Mouse (Mus musculus) limb, embryonic 12.5 days (tissue): ENCODE measurements around the gene Edem3. TPM values are rescaled to one million over a fixed set of nuclear protein-coding genes. Genes with fewer than 3 reads are reported as not detected.
"Not testable (repeated sequence)": the region's sequence is repeated elsewhere in the genome, so short reads cannot be mapped to it uniquely, and the experiment has no call there.

Experiments
- ATAC-seq: fragments of 200-750 bp; cut with Nextera tagmentation; 2 replicates; pipeline ENCODE4 v1.8.0; 2017; ENCODE audit warnings: low read depth, moderate TSS enrichment; ENCODE audit not compliant: insufficient number of reproducible peaks, insufficient read depth, low FRiP score, low TSS enrichment
- H3K27ac ChIP-seq: fragments of 300-500 bp; sonication (generic); 2 replicates; pipeline ENCODE4 v1.5.1; 2016; ENCODE audit warnings: mild to moderate bottlenecking, moderate library complexity
- H3K27me3 ChIP-seq: fragments of 300-500 bp; sonication (generic); 2 replicates; pipeline ENCODE4 v1.6.1; 2016; ENCODE audit warnings: mild to moderate bottlenecking, moderate library complexity
- H3K36me3 ChIP-seq: fragments of 300-500 bp; sonication (generic); 2 replicates; pipeline ENCODE4 v1.6.1; 2016; ENCODE audit warnings: mild to moderate bottlenecking, moderate library complexity
- H3K4me1 ChIP-seq: fragments of 300-500 bp; sonication (generic); replicated peaks from 2 replicates; pipeline ENCODE4 v1.6.1; 2016
- H3K4me2 ChIP-seq: fragments of 300-500 bp; sonication (generic); 2 replicates; pipeline ENCODE4 v1.6.1; 2016; ENCODE audit warnings: mild to moderate bottlenecking, moderate library complexity
- H3K4me3 ChIP-seq: fragments of 300-500 bp; sonication (generic); replicated peaks from 2 replicates; pipeline ENCODE4 v1.5.1; 2016; ENCODE audit warnings: mild to moderate bottlenecking
- H3K9ac ChIP-seq: fragments of 300-500 bp; sonication (generic); replicated peaks from 2 replicates; pipeline ENCODE4 v1.6.1; 2016; ENCODE audit warnings: mild to moderate bottlenecking, moderate library complexity
- H3K9me3 ChIP-seq: fragments of 300-500 bp; sonication (generic); 2 replicates; pipeline ENCODE4 v1.6.1; 2016; ENCODE audit warnings: mild to moderate bottlenecking, moderate library complexity
- WGBS: fragments of 180-500 bp; shearing (Covaris S2); methylation state at CpG from one replicate; pipeline ENCODE4 v1.1.7; 2016; 5-methylcytosine and 5-hydroxymethylcytosine counted together
- polyA plus RNA-seq: library from polyadenylated mRNA; unstranded; fragments of >200 nt; fragmentation: Nextera tagmentation; extraction: Ambion mirVana; gene quantifications from 2 replicates; pipeline ENCODE4 v1.2.1, GENCODE M21; 2016

The Edem3 gene
- polyA plus RNA-seq, 1 experiment from 2014 or later: 24.5 TPM

GRCm38 (mm10) chr1:151777616-151778015, 22.4 kb downstream of the Edem3 start:
- Histone ChIP-seq H3K36me3 (peaks cover 64% of the 10 kb centered on the region), H3K4me3 (no peak overlapping the region)
- no peak for ATAC-seq

GRCm38 (mm10) chr1:151778592-151778991, 23.4 kb downstream of the Edem3 start:
- no peaks in the 10 kb centered on the region for H3K4me1 ChIP-seq
- WGBS: 71% methylated on average over 1 of the region's 1 CpGs
- H3K36me3 ChIP-seq: peaks cover 64% of the 10 kb centered on the region
- no peak overlapping the region for H3K4me3 ChIP-seq
- no peak overlapping the region for H3K9ac ChIP-seq
- H3K4me2 ChIP-seq: no peak overlapping the region
- no peaks in the 10 kb centered on the region for H3K27me3 ChIP-seq
- H3K27ac ChIP-seq: no peak overlapping the region
- H3K9me3 ChIP-seq: no peaks in the 10 kb centered on the region
- ATAC-seq: no peak

More at GRCm38 (mm10) chr1:151777616-151778015, 22.4 kb downstream of the Edem3 start:
- Histone ChIP-seq H3K4me2 (no peak overlapping the region), H3K27me3 (no peaks in the 10 kb centered on the region), H3K4me1 (no peaks in the 10 kb centered on the region), H3K9me3 (no peaks in the 10 kb centered on the region), H3K27ac (no peak overlapping the region), H3K9ac (no peak overlapping the region)
- 91% methylated on average over 2 of the region's 2 CpGs for WGBS

DNA sequence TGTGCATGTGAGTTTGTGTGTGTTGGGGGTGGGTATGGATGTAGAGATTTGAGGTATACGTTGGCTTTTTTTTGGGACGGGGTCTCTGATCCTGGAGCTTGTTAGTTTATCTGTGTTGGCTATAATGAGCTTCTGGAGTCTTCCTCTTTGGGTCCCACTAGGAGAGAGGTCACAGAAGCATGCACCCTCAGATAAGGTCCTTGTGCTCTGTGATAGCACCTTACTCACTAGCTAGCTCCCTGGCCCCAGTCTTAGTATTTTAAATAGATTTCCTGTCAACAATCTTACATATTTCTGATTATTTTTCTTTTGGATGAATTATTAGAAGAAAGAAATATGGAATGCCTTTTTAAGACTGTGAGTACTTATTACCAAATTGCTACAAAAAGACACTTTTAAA, 24.1 kb downstream of the Edem3 start:
- Histone ChIP-seq H3K27ac (no peak overlapping the region), H3K9ac (no peak overlapping the region), H3K36me3 (peaks cover 61% of the 10 kb centered on the region), H3K9me3 (no peaks in the 10 kb centered on the region), H3K27me3 (no peaks in the 10 kb centered on the region), H3K4me1 (no peaks in the 10 kb centered on the region), H3K4me3 (no peak overlapping the region), H3K4me2 (no peak overlapping the region)
- ATAC-seq: no peak
- WGBS: 88% methylated on average over 2 of the region's 2 CpGs

DNA sequence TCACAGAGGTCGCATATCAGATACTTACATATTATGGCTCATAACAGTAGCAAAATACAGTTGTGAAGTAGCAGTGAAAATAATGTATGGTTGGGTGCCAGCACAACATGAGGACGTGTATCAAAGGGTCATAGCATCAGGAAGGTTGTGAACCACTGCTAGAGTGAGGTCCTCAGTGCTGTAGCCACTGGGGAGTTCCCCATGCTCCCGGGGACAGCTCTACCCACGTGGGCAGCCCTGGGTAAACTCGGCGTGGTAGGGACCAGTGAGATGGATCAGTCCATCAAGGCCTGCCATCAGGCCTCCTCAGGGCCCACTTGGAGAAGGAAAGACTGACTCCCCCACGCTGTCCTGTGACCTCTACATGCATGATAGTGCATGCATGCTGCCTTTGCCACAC, 26.3 kb downstream of the Edem3 start:
- Histone ChIP-seq H3K4me2 (no peak overlapping the region), H3K9me3 (no peaks in the 10 kb centered on the region), H3K4me1 (no peaks in the 10 kb centered on the region), H3K27ac (no peak overlapping the region), H3K4me3 (no peak overlapping the region), H3K27me3 (no peaks in the 10 kb centered on the region), H3K36me3 (peaks cover 57% of the 10 kb centered on the region), H3K9ac (no peak overlapping the region)
- no peak for ATAC-seq
- 85% methylated on average over 7 of the region's 7 CpGs for WGBS

GRCm38 (mm10) chr1:151783403-151783802, 28.2 kb downstream of the Edem3 start:
- Histone ChIP-seq H3K27me3 (no peaks in the 10 kb centered on the region), H3K36me3 (peaks cover 43% of the 10 kb centered on the region), H3K27ac (no peak overlapping the region), H3K9me3 (no peaks in the 10 kb centered on the region), H3K4me1 (no peaks in the 10 kb centered on the region), H3K4me3 (no peak overlapping the region), H3K9ac (no peak overlapping the region), H3K4me2 (no peak overlapping the region)
- ATAC-seq: no peak
- WGBS: 93% methylated on average over 2 of the region's 2 CpGs

GRCm38 (mm10) chr1:151786406-151786805, 31.2 kb downstream of the Edem3 start:
- Histone ChIP-seq H3K9me3 (no peaks in the 10 kb centered on the region), H3K4me1 (no peaks in the 10 kb centered on the region), H3K36me3 (peaks cover 40% of the 10 kb centered on the region), H3K27ac (no peak overlapping the region), H3K4me3 (no peak overlapping the region), H3K4me2 (no peak overlapping the region), H3K9ac (no peak overlapping the region), H3K27me3 (no peaks in the 10 kb centered on the region)
- WGBS: 91% methylated on average over 5 of the region's 5 CpGs
- ATAC-seq: no peak

DNA sequence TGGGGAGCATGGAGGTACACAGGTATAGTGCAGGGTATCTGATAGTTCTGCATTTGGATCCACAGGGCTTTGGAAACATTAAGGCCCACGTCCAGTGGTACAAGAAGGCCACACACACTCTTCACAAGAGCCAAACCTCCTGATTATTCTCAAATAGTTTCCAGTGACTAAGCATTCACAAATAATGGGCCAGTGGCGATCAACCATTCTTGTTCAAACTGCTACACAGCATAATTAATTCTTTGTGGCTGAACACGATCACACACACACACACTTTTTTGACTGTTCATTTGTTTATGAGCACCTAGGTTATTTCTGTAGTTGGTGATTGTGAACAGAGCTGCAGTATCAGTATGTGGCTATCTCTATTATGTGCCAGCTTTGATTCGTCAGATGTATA, 34.0 kb downstream of the Edem3 start:
- no peak for ATAC-seq

DNA sequence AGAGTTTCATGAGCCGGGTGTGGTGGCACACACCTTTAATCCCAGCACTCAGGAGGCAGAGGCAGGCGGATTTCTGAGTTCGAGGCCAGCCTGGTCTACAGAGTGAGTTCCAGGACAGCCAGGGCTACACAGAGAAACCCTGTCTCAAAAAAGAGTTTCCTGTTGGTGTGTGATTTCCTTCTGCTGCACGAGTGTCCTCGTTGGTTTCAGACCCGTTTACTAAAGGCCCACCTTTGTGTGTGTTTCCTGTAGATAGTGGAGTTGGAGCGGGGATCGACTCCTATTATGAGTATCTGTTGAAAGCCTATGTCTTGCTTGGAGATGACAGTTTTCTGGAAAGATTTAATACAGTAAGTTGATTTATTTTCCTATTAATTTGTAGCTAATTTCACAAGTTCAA, 36.9 kb downstream of the Edem3 start:
- H3K27me3 ChIP-seq, H3K27ac ChIP-seq, H3K9ac ChIP-seq, H3K4me2 ChIP-seq, H3K4me1 ChIP-seq, ATAC-seq, H3K4me3 ChIP-seq, H3K9me3 ChIP-seq: not testable (repeated sequence)
- 87% methylated on average over 8 of the region's 8 CpGs for WGBS
- peaks cover 49% of the 10 kb centered on the region for H3K36me3 ChIP-seq

More for the DNA sequence above, 34.0 kb downstream of the Edem3 start:
- 90% methylated on average over 4 of the region's 4 CpGs for WGBS
- H3K4me1 ChIP-seq: no peaks in the 10 kb centered on the region
- no peak overlapping the region for H3K9ac ChIP-seq
- H3K4me2 ChIP-seq: no peak overlapping the region
- no peak overlapping the region for H3K4me3 ChIP-seq
- H3K9me3 ChIP-seq: no peaks in the 10 kb centered on the region
- peaks cover 41% of the 10 kb centered on the region for H3K36me3 ChIP-seq
- no peak overlapping the region for H3K27ac ChIP-seq
- no peaks in the 10 kb centered on the region for H3K27me3 ChIP-seq

- not testable (repeated sequence) for H3K4me1 ChIP-seq, H3K9ac ChIP-seq
- WGBS: 77% methylated on average over 3 of the region's 3 CpGs
Measured at GRCm38 (mm10) chr1:151802795-151803194, 47.6 kb downstream of the Edem3 start.

DNA sequence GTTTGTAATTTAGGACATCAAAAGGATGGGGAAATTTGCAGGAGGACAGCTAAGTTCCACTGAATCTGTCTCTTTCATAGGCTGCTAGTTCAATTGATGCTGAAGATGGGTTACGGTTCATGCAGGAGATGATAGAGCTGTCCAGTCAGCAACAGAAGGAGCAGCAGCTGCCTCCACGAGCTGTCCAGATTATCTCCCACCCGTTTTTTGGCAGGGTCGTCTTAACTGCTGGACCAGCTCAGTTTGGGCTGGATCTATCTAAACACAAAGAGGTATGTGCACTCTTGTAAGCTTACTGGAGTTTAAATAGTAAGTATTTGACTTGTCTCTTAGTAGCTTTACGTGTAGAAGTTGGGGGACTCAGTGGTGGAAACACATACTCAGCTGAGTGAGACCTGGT, 52.1 kb downstream of the Edem3 start:
- Histone ChIP-seq H3K9ac (no peak overlapping the region), H3K4me2 (no peak overlapping the region), H3K27ac (no peak overlapping the region), H3K36me3 (peaks cover 59% of the 10 kb centered on the region), H3K9me3 (no peaks in the 10 kb centered on the region), H3K4me1 (no peaks in the 10 kb centered on the region), H3K4me3 (no peak overlapping the region), H3K27me3 (no peaks in the 10 kb centered on the region)
- no peak for ATAC-seq
- WGBS: 92% methylated on average over 5 of the region's 5 CpGs

More at GRCm38 (mm10) chr1:151802795-151803194, 47.6 kb downstream of the Edem3 start:
- not testable (repeated sequence) for H3K4me2 ChIP-seq, H3K27me3 ChIP-seq, H3K27ac ChIP-seq, ATAC-seq, H3K4me3 ChIP-seq, H3K9me3 ChIP-seq
- H3K36me3 ChIP-seq: peaks cover 55% of the 10 kb centered on the region

DNA sequence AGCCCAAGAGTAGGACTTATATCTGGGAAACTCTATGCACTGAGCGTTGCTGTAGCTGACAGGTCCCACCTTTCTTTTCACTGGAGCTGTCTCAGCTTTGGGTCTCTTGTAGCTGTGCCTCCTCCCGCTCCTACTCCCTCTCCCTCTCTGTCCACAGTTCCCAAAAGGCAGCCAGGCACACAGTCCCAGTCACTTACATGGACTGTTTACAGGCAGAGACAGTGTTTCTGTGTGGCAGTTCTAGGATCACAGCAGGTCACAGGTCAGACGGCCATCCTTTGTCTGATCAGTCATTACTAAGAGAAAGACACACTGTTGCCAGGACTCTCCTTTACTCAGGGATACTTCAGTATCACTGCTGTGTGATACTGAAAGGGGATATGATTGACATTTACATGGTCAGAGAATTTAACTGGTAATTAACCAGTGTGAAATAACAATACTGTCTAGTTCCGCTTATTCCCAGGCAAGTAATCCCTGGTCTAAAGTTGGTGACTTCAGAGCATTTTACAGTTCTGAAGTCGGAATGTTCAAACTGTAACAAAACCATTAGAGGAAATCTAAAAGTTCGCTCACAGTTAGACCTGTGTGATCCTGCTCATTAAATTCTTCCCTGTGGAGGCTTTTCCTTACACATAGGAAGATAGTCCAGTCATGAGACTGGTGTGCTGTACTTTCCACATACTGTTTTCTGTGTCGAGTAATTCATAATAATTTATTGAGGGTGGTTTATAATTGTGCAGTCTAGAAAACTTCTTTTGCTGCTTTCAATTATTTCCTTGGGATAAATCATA, 55.7 kb downstream of the Edem3 start:
- 78% methylated on average over 7 of the region's 7 CpGs for WGBS
- no peak overlapping the region for H3K4me2 ChIP-seq
- H3K9ac ChIP-seq: no peak overlapping the region
- H3K9me3 ChIP-seq: no peaks in the 10 kb centered on the region
- no peaks in the 10 kb centered on the region for H3K27me3 ChIP-seq
- no peaks in the 10 kb centered on the region for H3K4me1 ChIP-seq
- no peak overlapping the region for H3K27ac ChIP-seq
- H3K36me3 ChIP-seq: peaks cover 67% of the 10 kb centered on the region
- no peak for ATAC-seq
- H3K4me3 ChIP-seq: no peak overlapping the region

DNA sequence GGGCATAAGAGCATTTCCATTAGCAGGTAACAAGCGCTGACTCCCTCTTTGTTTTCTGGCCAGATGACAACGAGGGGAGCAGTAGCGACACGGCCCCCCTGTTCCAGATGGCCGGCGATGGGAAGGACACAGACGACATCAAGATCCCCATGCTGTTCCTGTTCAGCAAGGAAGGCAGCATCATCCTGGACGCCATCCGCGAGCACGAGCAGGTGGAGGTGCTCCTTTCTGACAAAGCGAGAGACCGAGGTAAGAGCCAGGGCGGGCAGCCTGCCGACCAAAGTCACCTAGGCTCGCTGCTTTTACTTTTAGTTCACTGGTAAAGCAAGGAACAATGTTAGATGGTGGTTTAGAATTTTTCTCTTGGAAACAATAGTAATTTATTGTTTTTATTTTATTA, 56.3 kb downstream of the Edem3 start:
- WGBS: 93% methylated on average over 16 of the region's 16 CpGs
- H3K36me3 ChIP-seq: peaks cover 69% of the 10 kb centered on the region
- no peak for ATAC-seq
- no peak overlapping the region for H3K4me3 ChIP-seq
- H3K27ac ChIP-seq: no peak overlapping the region
- no peaks in the 10 kb centered on the region for H3K4me1 ChIP-seq
- H3K9me3 ChIP-seq: no peaks in the 10 kb centered on the region
- no peaks in the 10 kb centered on the region for H3K27me3 ChIP-seq
- H3K9ac ChIP-seq: no peak overlapping the region
- H3K4me2 ChIP-seq: no peak overlapping the region
